Mouse (Mus musculus) C2C12 (cell line): ENCODE measurements around the gene Tnrc18. TPM values are rescaled to one million over a fixed set of nuclear protein-coding genes. Genes with fewer than 3 reads are reported as not detected.

Source experiments
- H3K27me3 ChIP-seq: one replicate; pipeline ENCODE4 v1.6.1; 2011; ENCODE audit not compliant: control insufficient read depth, insufficient read depth, insufficient read length
- H3K36me3 ChIP-seq: one replicate; pipeline ENCODE4 v1.6.1; 2011; ENCODE audit not compliant: control insufficient read depth, insufficient read depth
- H3K4me3 ChIP-seq: one replicate; pipeline ENCODE4 v1.5.1; 2011; ENCODE audit warnings: mild to moderate bottlenecking, control low read depth; ENCODE audit not compliant: poor library complexity, insufficient read depth, severe bottlenecking
- H3K79me2 ChIP-seq: one replicate; pipeline ENCODE4 v1.6.1; 2011; ENCODE audit not compliant: control insufficient read depth, insufficient read depth
- H3K79me3 ChIP-seq: one replicate; pipeline ENCODE4 v1.6.1; 2011; ENCODE audit warnings: low read depth, control low read depth
- H3ac ChIP-seq: one replicate; pipeline ENCODE3; 2011; ENCODE audit warnings: low read depth; ENCODE audit not compliant: control insufficient read depth, insufficient read length
- CEBPB ChIP-seq: IDR thresholded peaks from one replicate; pipeline ENCODE4 v1.6.1; 2011; ENCODE audit warnings: low read depth, mild to moderate bottlenecking, control low read depth, moderate library complexity
- CTCF ChIP-seq: IDR thresholded peaks from one replicate; pipeline ENCODE4 v1.5.1; 2011; ENCODE audit not compliant: control insufficient read depth, insufficient read depth, insufficient read length
- FOSL1 ChIP-seq: IDR thresholded peaks from one replicate; pipeline ENCODE4 v1.8.0; 2011; ENCODE audit warnings: mild to moderate bottlenecking, low read length; ENCODE audit not compliant: poor library complexity, insufficient read depth, severe bottlenecking
- MAX ChIP-seq: IDR thresholded peaks from one replicate; pipeline ENCODE4 v1.6.1; 2011; ENCODE audit warnings: mild to moderate bottlenecking, control low read depth
- MYOD1 ChIP-seq: IDR thresholded peaks from one replicate; pipeline ENCODE4 v1.6.1; 2011; ENCODE audit warnings: low read depth; ENCODE audit not compliant: control insufficient read depth, insufficient read length
- MYOG ChIP-seq: IDR thresholded peaks from one replicate; pipeline ENCODE4 v1.6.1; 2011; ENCODE audit not compliant: control insufficient read depth, insufficient read length; ENCODE audit errors: extremely low read depth
- USF1 ChIP-seq: IDR thresholded peaks from one replicate; pipeline ENCODE4 v1.6.1; 2011; ENCODE audit warnings: low read depth, mild to moderate bottlenecking, control low read depth, moderate library complexity
- polyA plus RNA-seq: library from polyadenylated mRNA; unstranded; fragments of >200 nt; fragmentation: generic; extraction: Trizol; gene quantifications from one replicate; pipeline ENCODE4 v1.2.1, GENCODE M21; 2012; ENCODE audit warnings: missing spikeins

Gene Tnrc18
- polyA plus RNA-seq, 1 experiment, result 44.3 TPM

DNA sequence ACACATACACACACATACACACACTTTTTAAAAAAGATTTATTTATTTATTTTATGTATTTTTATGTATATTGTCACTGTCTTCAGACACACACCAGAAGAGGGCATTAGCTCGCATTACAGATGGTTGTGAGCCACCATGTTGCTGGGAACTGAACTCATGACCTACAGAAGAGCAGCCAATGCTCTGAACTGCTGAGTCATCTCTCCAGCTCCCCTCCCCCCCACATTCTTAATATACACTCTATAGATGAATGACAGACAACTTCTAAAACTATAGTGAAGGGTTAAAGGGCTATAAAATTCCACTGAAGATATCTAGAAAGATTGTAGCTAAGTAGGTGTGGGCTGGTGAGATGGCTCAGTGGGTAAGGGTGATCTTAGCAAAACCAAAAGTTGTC is 13.7 kb downstream of the Tnrc18 start:
- Histone ChIP-seq H3K79me3 (peaks cover 99% of the 10 kb centered on the region), H3ac (no peak overlapping the region), H3K27me3 (no peaks in the 10 kb centered on the region), H3K79me2 (peaks cover 100% of the 10 kb centered on the region), H3K36me3 (peaks cover 58% of the 10 kb centered on the region), H3K4me3 (no peak overlapping the region)
- TF ChIP-seq USF1 (no peak), MYOD1 (no peak), MYOG (no peak), CTCF (no peak), MAX (no peak), FOSL1 (no peak), CEBPB (no peak)

DNA sequence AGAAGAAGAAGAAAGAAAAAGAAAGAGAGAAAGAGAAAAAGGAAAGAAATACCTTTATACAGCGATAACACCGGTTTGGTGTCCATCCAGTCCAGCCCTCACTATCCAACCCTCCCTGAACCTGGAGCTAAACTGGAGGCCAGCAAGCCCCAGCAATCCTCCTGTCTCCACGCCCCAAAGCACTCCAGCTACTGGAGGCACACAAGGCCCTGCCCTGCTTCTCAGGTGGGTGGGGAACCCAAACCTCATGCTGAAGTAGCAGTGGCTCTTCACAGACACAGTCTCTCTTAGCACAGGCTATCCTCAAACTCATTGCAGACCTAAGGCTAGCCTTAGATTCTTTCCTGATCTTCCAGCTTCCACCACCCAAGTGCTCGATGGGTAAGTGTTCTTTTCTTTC is 14.6 kb downstream of the Tnrc18 start:
- Histone ChIP-seq H3K79me2 (peaks cover 100% of the 10 kb centered on the region), H3K4me3 (no peak overlapping the region), H3K36me3 (peaks cover 53% of the 10 kb centered on the region), H3ac (no peak overlapping the region), H3K79me3 (peaks cover 99% of the 10 kb centered on the region), H3K27me3 (no peaks in the 10 kb centered on the region)
- TF ChIP-seq CEBPB, result no peak
- no peak for TF ChIP-seq CTCF
- no peak for TF ChIP-seq MAX
- TF ChIP-seq MYOD1, result no peak
- no peak for TF ChIP-seq USF1
- TF ChIP-seq FOSL1, result no peak

DNA sequence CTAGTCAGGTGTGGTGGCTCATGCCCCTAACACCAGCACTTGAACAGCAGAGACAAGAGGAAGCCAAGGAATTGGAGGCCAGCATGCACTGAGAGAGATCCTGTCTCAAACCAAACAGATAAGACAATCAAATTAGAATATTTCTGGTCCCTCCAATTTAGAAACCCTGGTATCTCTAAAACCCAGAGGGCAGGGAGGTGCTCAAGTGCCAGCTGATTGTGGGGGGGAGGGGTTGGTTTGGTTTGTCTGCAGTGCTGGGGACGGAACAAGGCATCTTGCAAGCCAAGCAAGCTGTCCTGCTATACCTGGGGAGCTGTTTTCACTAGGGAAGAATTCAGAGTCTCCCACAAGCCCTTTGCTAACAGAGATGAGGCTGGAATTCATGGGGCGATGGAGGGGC is 15.5 kb downstream of the Tnrc18 start:
- Histone ChIP-seq H3K79me3 (peaks cover 95% of the 10 kb centered on the region), H3K36me3 (peaks cover 44% of the 10 kb centered on the region), H3K4me3 (no peak overlapping the region), H3ac (no peak overlapping the region), H3K79me2 (peaks cover 100% of the 10 kb centered on the region), H3K27me3 (no peaks in the 10 kb centered on the region)
- TF ChIP-seq FOSL1, result no peak
- TF ChIP-seq USF1, result no peak
- TF ChIP-seq CTCF, result no peak
- no peak for TF ChIP-seq MYOD1
- no peak for TF ChIP-seq MYOG
- TF ChIP-seq CEBPB, result no peak
- no peak for TF ChIP-seq MAX

DNA sequence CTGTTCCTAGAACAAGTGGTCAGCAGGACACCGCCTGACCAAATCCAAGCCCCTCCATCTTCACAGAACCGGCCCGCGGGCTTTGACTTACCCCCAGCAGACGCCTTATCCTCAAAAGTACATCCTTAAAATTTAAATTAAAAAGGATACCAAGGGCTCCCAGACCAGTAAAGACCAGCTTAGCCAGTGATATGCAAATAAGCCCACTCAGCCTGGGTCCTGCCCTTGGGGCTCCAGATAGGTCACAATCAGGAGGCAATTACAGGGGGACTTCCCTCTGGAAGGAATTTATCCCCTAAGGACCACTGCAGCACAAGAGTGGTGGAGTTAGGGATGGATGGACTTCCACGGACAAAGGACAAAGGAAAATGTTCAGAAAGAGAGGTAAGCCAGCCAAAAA is 16.8 kb downstream of the Tnrc18 start:
- Histone ChIP-seq H3K79me3 (peaks cover 95% of the 10 kb centered on the region), H3ac (no peak overlapping the region), H3K36me3 (peaks cover 31% of the 10 kb centered on the region), H3K4me3 (no peak overlapping the region), H3K27me3 (no peaks in the 10 kb centered on the region), H3K79me2 (peaks cover 100% of the 10 kb centered on the region)
- TF ChIP-seq CTCF (no peak), MAX (no peak), MYOG (no peak), FOSL1 (no peak), USF1 (no peak), MYOD1 (no peak), CEBPB (no peak)

DNA sequence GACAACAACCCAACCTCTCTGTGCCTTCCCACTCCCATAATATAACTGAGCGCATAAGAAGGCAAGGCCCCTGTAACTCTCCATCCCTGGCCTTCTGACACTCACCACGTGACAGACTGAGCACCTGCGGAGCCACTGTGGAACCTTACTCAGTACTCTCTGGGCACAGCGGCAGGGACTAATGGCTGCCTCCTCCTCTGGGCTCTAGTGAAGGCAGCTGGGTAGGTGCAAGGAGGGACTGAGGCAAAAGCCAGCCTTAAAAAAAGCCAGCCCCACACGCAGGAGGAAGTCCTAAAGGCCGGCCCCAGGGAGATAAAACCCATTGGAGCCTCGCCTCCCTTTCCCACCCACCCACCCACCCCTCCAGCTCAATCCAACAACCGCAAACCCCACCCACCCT is 17.3 kb downstream of the Tnrc18 start:
- TF ChIP-seq CEBPB, result no peak
- no peak for TF ChIP-seq CTCF
- no peak for TF ChIP-seq FOSL1
- no peak for TF ChIP-seq MYOG
- no peak for TF ChIP-seq MAX
- no peak for TF ChIP-seq MYOD1
- no peak for TF ChIP-seq USF1
- Histone ChIP-seq H3ac (no peak overlapping the region), H3K4me3 (no peak overlapping the region), H3K79me2 (peaks cover 100% of the 10 kb centered on the region), H3K79me3 (peaks cover 94% of the 10 kb centered on the region), H3K27me3 (no peaks in the 10 kb centered on the region), H3K36me3 (peaks cover 26% of the 10 kb centered on the region)

DNA sequence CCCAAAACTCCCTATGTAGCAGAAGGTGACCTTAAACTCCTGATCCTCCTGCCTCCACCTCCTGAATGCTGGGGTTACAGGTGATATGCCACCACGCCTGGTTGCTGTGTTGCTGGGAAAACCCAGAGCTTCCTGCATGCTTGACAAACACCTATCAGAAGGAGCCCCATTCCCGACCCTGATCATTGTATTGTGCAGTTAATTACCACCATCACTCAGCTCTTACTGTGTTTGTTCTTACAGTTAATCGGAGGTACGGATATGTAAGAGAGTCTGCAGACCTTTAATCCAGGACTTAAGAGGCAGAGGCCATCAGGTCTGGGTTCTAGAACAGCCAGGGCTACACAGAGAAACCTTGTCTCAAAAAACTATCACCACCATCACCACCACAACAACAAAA is 18.2 kb downstream of the Tnrc18 start:
- Histone ChIP-seq H3K36me3 (peaks cover 27% of the 10 kb centered on the region), H3ac (no peak overlapping the region), H3K79me3 (peaks cover 94% of the 10 kb centered on the region), H3K4me3 (no peak overlapping the region), H3K27me3 (no peaks in the 10 kb centered on the region), H3K79me2 (peaks cover 100% of the 10 kb centered on the region)
- TF ChIP-seq MYOD1 (no peak), USF1 (no peak), MYOG (no peak), CTCF (no peak), FOSL1 (no peak), MAX (no peak), CEBPB (no peak)
